Mouse (Mus musculus) CD4-positive, CD25-positive, alpha-beta regulatory T cell, adult 2 months (primary cell): ENCODE measurements around the gene Ttc30b.
"Not testable (repeated sequence)": the region's sequence is repeated elsewhere in the genome, so short reads cannot be mapped to it uniquely, and the experiment has no call there.

Experiments used
- DNase-seq: peaks from one replicate; pipeline ENCODE4 v3.0.0-alpha.2; 2012; ENCODE audit warnings: low read depth, low spot score

Gene Ttc30b

DNA sequence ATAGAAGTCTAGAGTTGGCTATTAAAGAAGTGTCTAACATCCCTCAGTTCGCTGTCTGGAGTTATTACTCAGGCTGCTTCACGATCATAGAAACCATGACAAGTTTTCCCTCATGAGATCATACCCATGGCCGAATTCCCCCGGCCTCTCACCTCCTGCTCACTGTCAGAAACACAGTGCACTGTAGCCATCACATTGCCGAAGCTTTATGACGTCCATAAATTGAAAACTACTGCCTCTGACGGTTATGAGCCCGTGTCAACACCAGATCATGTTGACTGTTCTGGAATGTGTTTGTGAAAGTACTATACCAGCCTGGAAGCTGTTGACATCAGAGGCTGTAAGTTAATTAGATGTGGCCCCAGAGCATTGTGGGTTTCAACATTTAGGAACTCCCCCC is 12.3 kb upstream of the Ttc30b start:
- no peak for DNase-seq

DNA sequence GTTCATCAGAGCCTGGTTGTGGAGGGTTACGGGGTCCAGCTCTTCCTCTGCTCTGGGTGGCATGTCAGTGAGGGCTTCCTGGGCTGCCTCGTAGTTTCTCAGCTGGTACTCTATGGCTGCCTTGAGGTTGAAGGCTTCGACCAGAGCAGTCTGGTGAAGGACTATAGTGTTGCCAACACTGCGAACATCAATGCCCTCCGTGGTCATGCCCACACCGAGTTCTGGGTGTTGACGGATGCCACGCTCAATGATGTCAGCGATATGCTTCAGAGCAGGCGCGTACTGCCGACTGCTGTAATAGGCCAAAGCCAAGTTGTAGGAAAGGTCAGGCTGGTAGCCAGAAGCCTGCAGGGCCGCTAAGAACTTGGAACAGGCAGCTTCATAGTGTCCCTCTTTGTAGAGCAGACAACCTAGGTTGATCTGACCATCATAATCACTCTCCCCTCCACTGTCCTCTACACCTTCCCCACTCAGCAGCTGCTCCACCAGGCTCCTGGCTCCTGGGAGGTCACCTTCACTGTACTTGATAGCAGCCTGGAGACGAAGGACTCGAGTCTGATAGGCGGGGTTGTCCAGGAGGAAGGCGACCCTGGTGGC is 767 bp downstream of the Ttc30b start:
- peak; percentile 11 for DNase-seq

DNA sequence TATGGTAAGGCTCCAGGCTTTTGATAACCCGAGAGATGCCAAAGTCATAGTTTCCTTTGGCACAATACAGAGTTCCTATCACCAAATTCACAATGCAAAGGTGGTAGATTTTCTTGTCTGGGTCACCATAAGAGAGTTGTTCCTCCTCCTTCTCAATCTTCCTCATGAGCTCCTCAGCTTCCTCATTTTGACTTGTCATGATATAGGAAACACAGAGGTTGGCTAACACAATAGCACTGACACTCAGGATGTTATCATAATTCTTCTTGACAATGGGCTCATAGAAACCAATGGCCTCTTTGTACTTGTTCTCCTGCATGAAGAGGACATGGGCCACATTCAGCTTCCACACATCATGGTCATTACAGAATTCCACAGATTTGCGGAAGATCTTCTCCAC is 1.7 kb downstream of the Ttc30b start:
- DNase-seq, result not testable (repeated sequence)

DNA sequence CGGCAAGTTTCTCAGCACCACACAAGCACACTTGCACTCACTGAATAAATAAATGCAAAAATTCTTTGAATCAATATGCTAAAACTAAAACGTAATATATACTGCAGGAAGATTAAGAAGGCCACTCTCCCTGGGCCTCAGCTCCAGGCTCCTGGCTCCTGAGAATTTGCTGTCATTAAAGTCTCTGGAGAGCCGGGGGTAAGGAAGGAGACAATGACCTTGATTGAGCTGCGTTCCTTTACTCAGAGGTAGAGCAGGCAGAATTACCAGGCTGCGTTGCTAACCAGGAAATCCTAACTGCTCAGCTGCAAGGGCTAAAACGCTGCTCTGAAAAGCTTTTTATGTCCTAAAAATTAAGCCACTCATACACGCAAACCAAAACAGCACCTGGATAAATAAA is 4.8 kb downstream of the Ttc30b start:
- DNase-seq, result no peak

DNA sequence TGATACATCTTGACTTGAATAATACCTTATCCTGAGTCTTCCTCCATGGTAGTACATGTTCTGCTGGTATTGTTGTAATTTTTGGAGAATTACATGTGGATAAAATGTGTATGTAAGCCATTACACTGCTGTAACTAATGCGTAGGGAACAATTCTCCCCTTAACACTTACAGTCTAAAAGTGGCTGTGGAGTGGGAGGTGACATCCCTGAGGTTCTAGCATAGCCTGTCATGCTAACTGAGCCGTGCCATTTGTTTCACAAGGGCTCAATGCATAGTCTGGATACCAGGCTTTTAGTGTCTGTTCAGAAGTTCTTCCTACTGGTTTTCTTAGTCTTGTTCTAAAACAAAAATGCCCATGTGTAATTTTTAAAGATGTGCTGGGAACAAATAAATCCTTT is 7.4 kb downstream of the Ttc30b start:
- DNase-seq, result no peak

DNA sequence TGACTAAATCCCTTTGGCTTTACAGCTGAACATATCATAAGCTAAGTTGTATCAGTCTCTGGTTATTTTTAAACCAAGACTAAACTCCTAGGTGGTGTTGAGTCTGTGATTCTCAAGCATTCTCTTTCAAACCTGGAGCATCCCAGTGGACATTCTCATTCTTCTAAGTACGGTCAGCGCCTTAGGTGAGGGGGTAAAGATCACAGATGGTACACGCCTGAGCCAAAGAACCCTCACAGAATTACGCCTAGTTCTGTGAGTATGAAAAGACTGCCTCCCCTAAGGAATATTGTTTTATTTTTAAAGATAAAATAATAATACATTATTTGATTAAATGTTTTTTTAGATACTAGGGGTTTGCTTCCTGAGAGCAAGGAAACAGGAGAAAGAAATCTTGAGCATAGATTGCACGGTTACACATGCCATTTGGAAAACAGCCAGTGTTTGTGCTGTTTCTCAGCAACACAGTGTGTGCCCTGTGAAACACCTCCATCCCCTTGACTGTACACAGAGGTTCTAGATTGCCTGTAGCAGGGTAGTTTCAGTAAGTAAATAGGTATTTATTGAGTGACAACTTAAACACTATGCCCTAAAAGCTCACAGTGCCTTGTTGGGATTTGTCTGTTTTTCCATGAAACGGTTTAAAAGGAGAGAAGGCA is 8.5 kb downstream of the Ttc30b start:
- DNase-seq, result no peak

DNA sequence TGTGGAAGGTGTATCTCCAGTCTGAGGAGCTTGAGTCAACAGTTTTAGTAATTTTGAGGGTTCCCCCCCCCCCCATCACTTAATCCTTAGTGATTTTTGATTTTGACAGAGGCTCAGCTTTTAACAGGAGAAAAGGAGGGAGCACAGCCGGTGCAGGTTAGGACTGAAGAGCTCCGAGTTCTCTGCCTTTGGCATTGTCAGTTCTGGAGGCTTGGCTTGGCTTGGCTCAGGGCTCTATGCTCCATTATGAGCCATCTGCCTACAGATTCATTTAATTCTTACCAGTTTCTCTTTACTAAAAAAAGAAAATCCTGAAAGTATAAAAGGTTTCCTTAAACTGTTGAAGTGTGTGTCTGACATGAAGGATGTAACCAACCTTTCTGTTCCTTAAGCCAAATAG is 9.2 kb downstream of the Ttc30b start:
- no peak for DNase-seq

DNA sequence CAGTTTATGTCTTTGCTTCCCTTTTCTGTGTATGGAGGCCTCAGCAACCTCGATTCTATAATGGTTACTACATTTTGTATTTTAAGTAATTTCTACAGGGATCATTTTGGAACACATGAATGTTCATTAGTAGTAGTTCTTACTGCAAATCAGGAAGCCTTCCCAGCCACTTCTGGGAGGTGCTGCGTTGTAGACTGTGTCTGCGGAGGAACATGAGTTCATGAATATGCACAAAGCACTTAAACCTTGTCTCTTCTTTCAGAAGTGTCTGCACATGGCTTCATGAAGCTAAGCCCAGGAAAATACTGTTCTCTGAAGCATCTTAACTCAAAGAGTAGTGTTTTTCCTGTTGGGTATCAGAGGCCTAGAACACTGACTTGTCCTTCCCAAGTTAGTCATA is 10.4 kb downstream of the Ttc30b start:
- DNase-seq, result no peak

DNA sequence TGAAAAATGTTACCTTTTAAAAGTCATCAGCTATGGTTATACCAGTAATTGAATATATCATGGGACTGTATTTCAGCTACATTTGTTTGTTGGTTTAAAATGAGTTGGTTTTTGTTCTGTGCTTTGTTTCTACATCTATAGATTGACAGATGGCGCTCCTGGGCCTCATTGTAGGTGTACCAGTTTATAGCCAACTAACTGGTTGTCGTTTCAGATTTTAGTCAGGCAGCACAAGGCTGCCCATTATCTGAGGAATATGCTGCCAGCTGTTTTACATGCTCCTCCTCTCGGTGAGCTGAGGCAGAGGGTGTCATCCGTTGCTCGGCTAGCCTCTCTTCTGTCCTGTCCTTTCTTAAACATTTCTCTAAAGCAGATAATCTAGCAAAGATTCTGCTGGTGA is 12.3 kb downstream of the Ttc30b start:
- DNase-seq, result no peak

DNA sequence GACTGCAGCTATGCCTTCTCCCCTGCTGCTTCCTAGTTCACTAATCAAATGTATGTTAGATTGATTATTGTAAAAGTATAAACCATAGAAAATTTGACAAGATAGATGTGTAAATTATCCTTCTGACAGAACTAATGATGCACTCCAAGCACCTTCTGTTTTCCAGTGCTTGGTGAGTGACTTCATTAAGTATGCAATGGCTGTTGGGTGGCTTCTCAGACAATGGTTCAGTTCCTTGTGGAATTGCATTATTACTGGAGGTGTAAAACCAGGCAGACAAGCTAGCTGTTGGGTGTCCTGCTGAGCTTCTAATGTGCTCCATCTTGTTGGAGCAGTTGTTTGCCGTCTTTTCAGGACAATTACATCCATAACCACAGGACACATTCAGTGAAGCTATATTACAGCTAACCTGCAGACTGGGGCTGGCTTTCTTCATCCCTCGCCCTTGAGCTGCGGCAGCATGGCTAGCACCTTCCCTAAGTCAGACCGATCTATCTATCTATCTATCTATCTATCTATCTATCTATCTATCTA is 14.5 kb downstream of the Ttc30b start:
- no peak for DNase-seq

DNA sequence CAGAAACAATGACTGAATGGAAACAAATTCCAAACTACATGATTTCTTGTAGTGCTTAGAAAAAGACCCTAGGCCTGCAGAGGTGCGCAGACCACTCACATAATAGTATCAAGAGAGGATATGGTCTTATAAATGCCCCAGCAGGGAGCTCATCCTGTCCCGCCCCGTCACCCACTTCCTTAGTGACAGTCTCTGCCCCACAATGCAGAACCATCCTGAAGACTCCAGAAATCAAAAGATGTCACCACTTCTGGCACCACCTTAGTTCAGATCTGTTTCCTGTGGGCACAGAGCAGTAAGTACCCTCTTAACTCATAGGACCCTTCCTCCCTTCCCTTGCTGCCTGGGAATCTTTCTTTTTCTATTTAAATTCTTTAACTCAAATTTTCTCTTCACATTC is 23.3 kb downstream of the Ttc30b start:
- DNase-seq, result peak; percentile 29

DNA sequence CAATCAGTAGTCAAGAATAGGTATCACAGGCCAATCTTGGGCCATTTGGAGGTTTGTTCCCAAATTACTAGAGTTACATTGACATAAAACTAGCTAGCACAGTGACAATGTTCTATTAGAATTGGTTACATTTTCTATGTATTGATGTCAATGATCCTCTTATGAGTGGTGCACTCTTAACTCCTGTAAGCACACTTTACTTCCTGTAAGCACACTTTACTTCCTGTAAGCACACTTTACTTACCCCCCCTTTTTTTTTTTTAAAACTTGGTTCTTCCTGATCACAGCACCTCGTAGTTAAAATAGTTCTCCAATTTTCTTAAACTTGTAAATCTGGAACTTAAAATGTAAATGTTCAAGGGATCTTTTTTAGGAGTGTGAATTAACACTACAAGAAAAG is 31.2 kb downstream of the Ttc30b start:
- DNase-seq, result peak; percentile 27

DNA sequence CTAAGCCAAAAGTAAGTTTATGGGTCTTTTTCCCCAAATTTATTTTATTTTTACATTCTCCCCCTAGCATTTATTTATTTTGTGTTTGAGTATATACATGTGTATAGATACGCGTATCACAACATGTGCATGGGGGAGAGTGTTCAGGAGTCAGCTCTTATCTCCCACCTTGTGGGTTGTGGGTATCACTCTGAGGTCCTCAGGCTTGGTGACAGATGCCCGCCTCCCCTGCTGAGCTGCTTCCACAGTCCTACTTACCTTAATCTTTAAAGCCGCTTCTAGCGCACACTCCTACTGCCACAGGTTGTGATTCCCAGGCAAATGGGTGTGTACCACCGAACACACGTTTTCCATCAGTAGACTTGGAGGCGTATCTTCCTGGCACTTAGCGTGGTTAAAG is 36.5 kb downstream of the Ttc30b start:
- no peak for DNase-seq

DNA sequence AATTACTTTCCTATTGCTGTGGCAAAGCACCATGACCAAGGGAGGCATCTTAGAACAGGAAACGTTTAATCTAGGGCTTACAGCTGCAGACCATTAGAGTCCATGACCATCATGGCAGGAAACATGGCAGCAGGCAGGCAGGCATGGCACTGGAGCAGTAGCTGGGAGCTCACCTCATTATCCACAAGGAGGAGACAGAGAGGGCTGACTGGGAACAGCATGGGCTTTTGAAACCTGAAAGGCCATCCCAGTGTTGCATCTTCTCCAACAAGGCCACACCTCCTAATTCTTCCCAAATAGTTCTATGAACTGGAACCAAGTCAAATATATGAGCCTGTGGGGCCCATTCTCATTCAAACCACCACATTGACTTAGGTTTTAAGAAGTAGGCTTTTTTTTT is 38.1 kb downstream of the Ttc30b start:
- DNase-seq, result no peak

DNA sequence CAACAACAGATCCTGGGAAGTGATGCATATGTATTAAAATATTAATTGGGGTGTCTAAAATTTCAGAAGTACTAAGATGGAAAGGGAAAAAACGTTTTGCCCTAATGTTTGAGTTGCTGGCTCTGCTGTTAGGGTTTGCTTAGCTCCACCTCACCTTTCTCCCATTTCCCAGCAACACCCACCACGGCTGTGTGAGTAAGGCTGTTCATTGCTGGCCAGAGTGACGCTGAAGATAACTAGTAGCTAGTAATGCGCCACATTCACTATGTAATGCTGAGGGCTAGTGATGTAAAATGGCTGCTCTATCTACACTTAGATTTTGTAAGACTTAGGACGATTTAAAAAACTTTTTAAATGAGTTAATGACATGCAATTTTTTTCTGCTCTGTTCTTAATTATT is 42.7 kb downstream of the Ttc30b start:
- DNase-seq, result no peak

DNA sequence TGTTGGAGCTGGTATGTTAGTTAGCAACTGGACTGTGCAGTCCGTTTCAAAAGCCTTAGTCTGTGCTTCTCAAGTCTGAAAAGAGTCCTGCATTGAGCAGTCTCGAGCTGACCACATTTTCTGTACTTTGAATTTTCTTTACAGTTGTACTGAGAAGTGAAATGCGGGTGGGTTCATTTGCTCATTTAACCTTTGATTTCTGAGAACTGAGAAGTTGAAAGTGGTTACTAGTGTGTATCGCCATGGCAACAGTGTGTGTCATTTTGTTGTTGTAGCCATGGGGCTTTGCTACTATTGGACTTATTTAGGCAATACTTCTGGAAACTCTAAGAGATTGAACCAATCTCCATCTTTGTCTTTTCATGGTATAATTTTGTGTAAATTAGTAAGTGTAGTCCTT is 46.4 kb downstream of the Ttc30b start:
- peak; percentile 86 for DNase-seq
